ENCODE assay signal across 8 mouse cellular contexts in the genomic region with DNA sequence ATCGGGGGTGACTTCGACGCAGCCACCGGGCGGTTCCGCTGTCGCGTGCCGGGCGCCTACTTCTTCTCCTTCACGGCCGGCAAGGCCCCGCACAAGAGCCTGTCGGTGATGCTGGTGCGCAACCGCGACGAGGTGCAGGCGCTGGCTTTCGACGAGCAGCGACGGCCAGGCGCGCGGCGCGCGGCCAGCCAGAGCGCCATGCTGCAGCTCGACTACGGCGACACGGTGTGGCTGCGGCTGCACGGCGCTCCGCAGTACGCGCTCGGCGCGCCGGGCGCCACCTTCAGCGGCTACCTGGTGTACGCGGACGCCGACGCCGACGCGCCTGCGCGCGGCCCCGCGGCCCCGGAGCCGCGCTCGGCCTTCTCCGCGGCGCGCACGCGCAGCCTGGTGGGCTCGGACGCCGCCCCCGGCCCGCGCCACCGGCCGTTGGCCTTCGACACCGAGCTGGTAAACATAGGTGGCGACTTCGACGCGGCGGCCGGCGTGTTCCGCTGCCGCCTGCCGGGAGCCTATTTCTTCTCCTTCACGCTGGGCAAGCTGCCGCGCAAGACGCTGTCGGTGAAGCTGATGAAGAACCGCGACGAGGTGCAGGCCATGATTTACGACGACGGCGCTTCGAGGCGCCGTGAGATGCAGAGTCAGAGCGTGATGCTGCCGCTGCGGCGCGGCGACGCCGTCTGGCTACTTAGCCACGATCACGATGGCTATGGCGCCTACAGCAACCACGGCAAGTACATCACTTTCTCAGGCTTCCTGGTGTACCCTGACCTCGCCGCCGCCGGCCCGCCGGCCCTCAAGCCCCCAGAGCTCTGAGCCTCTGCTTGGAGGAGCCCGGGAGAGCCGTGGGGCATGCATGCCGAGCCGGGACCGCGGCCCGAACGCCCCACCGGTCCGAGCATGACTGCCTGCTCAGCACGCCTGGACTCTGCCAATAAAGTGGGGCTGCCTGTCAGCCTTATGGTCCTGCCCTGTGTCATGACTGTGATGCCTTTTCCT. TPM values are rescaled to one million over a fixed set of nuclear protein-coding genes. Genes with fewer than 3 reads are reported as not detected.
DNase-seq lines count a peak whose midpoint lies in the region; ATAC-seq and TF ChIP-seq lines count a peak whose summit lies in the region.

No protein-coding gene starts in this region.

- H3K4me1 ChIP-seq in forebrain, embryonic 15.5 days = peaks cover 34% of the 10 kb centered on the region
- peaks cover 19% of the 10 kb centered on the region for H3K4me1 ChIP-seq in hindbrain, postnatal 0 days (ENCODE audit: insufficient read depth, low read length)
- peaks cover 47% of the 10 kb centered on the region for H3K4me1 ChIP-seq in midbrain, embryonic 15.5 days

- H3K27me3 ChIP-seq in forebrain, embryonic 15.5 days = peaks cover 18% of the 10 kb centered on the region; the same call in 1 of the 2 replicates
- no peaks in the 10 kb centered on the region for H3K27me3 ChIP-seq in hindbrain, postnatal 0 days (ENCODE audit: insufficient read depth, low read length)
- peaks cover 11% of the 10 kb centered on the region for H3K27me3 ChIP-seq in midbrain, embryonic 15.5 days (replicated peaks)

- no peaks in the 10 kb centered on the region for H3K9me3 ChIP-seq in forebrain, embryonic 15.5 days
- no peaks in the 10 kb centered on the region for H3K9me3 ChIP-seq in hindbrain, postnatal 0 days (ENCODE audit: low read length)
- H3K9me3 ChIP-seq in midbrain, embryonic 15.5 days = no peaks in the 10 kb centered on the region

- peak overlapping the region; percentile 73 for H3K4me2 ChIP-seq in forebrain, embryonic 15.5 days (replicated peaks)
- peak overlapping the region; percentile 62 for H3K4me2 ChIP-seq in hindbrain, postnatal 0 days (ENCODE audit: low read depth, low read length)
- peak overlapping the region; percentile 67 for H3K4me2 ChIP-seq in midbrain, embryonic 15.5 days

- H3K36me3 ChIP-seq in forebrain, embryonic 15.5 days = peaks cover 7% of the 10 kb centered on the region; the same call in 1 of the 2 replicates
- 0 out of 2 replicates have a peak, but pooled peaks cover 1% of the 10 kb centered on the region for H3K36me3 ChIP-seq in hindbrain, postnatal 0 days (ENCODE audit: insufficient read depth, low read length)
- no peaks in the 10 kb centered on the region; the same call in 1 of the 2 replicates for H3K36me3 ChIP-seq in midbrain, embryonic 15.5 days (replicated peaks)

- peak; percentile 80 for ATAC-seq in activated CD4-positive, CD25-positive, alpha-beta regulatory T cell, adult 4 months
- ATAC-seq in forebrain, embryonic 15.5 days (replicated peaks) = peak; percentile 65
- peak; percentile 69 for ATAC-seq in hindbrain, postnatal 0 days
- ATAC-seq in midbrain, embryonic 15.5 days (replicated peaks) = peak; percentile 65

- H3K4me3 ChIP-seq in forebrain, embryonic 15.5 days = peak overlapping the region; percentile 49
- peak overlapping the region; percentile 42 for H3K4me3 ChIP-seq in hindbrain, postnatal 0 days (ENCODE audit: low read length)
- H3K4me3 ChIP-seq in midbrain, embryonic 15.5 days = peak overlapping the region; percentile 46

- peak overlapping the region; percentile 49 for H3K27ac ChIP-seq in forebrain, embryonic 15.5 days (replicated peaks)
- H3K27ac ChIP-seq in hindbrain, postnatal 0 days = peak overlapping the region; percentile 69
- peak overlapping the region; percentile 71 for H3K27ac ChIP-seq in midbrain, embryonic 15.5 days

- TF ChIP-seq CTCF in hindbrain, postnatal 0 days (IDR thresholded peaks at IDR 0.05; ENCODE audit: low read depth) = no peak

- peak; percentile 70 for DNase-seq in cerebellum, adult 8-10 months
- peak; percentile 88 for DNase-seq in hindbrain, postnatal 0 days (ENCODE audit: low spot score)
- DNase-seq in liver (peak; percentile 82), MN1 (ENCODE audit: low spot score) (no peak)
- peak; percentile 61 to 74 for DNase-seq in spleen, postnatal 4 days (ENCODE audit: low spot score in 2 of 2)

- H3K9ac ChIP-seq in forebrain, embryonic 15.5 days (replicated peaks) = peak overlapping the region; percentile 46
- peak overlapping the region; percentile 51 for H3K9ac ChIP-seq in hindbrain, postnatal 0 days (replicated peaks; ENCODE audit: low read length)
- H3K9ac ChIP-seq in midbrain, embryonic 15.5 days = peak overlapping the region; percentile 52

- WGBS in forebrain, embryonic 15.5 days = 6% methylated on average over 122 of the region's 133 CpGs
- 4% methylated on average over 131 of the region's 133 CpGs for WGBS in hindbrain, postnatal 0 days
- 4% methylated on average over 129 of the region's 133 CpGs for WGBS in midbrain, embryonic 15.5 days

RNA-seq across cellular contexts. Expression of a gene that starts 4.2 kb away (rescaled TPM):
- polyA plus RNA-seq in activated CD4-positive, CD25-positive, alpha-beta regulatory T cell, adult 4 months (2017; shearing (Covaris generic)) = 1 to 10 TPM in 1 of 2 experiments, under 1 TPM in 1; 0.89 to 1.5 TPM
- polyA plus RNA-seq in forebrain, embryonic 15.5 days (2015; fragmentation: Nextera tagmentation; extraction: Ambion mirVana) = 68.5 and 70.6 TPM in 2 replicates
- total RNA-seq in hindbrain, postnatal 0 days (2014; rRNA removed) = 552 and 661 TPM in 2 replicates
- polyA plus RNA-seq in hindbrain, postnatal 0 days (2015; fragmentation: Nextera tagmentation; extraction: Ambion mirVana) = 228 and 230 TPM in 2 replicates
- 137 and 138 TPM in 2 replicates for polyA plus RNA-seq in midbrain, embryonic 15.5 days (2015; fragmentation: Nextera tagmentation; extraction: Ambion mirVana)

RNA-seq across cellular contexts. Expression of a gene that starts 14.7 kb away (rescaled TPM):
- 10 to 100 TPM; 34.3 to 37.8 TPM for polyA plus RNA-seq in activated CD4-positive, CD25-positive, alpha-beta regulatory T cell, adult 4 months (2017; shearing (Covaris generic))
- polyA plus RNA-seq in forebrain, embryonic 15.5 days (2015; fragmentation: Nextera tagmentation; extraction: Ambion mirVana) = 58.7 and 63.8 TPM in 2 replicates
- 43.1 and 43.6 TPM in 2 replicates for total RNA-seq in hindbrain, postnatal 0 days (2014; rRNA removed)
- polyA plus RNA-seq in hindbrain, postnatal 0 days (2015; fragmentation: Nextera tagmentation; extraction: Ambion mirVana) = 46.7 and 49.5 TPM in 2 replicates
- polyA plus RNA-seq in midbrain, embryonic 15.5 days (2015; fragmentation: Nextera tagmentation; extraction: Ambion mirVana) = 70.4 and 71.1 TPM in 2 replicates

RNA-seq across cellular contexts. Expression of a gene that starts 14.8 kb away (rescaled TPM):
- polyA plus RNA-seq in activated CD4-positive, CD25-positive, alpha-beta regulatory T cell, adult 4 months (2017; shearing (Covaris generic)) = 100 to 1,000 TPM; 119 to 121 TPM
- polyA plus RNA-seq in forebrain, embryonic 15.5 days (2015; fragmentation: Nextera tagmentation; extraction: Ambion mirVana) = 213 and 219 TPM in 2 replicates
- 186 TPM in 2 replicates for total RNA-seq in hindbrain, postnatal 0 days (2014; rRNA removed)
- 271 and 274 TPM in 2 replicates for polyA plus RNA-seq in hindbrain, postnatal 0 days (2015; fragmentation: Nextera tagmentation; extraction: Ambion mirVana)
- polyA plus RNA-seq in midbrain, embryonic 15.5 days (2015; fragmentation: Nextera tagmentation; extraction: Ambion mirVana) = 202 and 212 TPM in 2 replicates

RNA-seq across cellular contexts. Expression of a gene that starts 42.9 kb away (rescaled TPM):
- 100 to 1,000 TPM; 116 to 122 TPM for polyA plus RNA-seq in activated CD4-positive, CD25-positive, alpha-beta regulatory T cell, adult 4 months (2017; shearing (Covaris generic))
- polyA plus RNA-seq in forebrain, embryonic 15.5 days (2015; fragmentation: Nextera tagmentation; extraction: Ambion mirVana) = 266 and 283 TPM in 2 replicates
- total RNA-seq in hindbrain, postnatal 0 days (2014; rRNA removed) = 111 and 126 TPM in 2 replicates
- 202 and 214 TPM in 2 replicates for polyA plus RNA-seq in hindbrain, postnatal 0 days (2015; fragmentation: Nextera tagmentation; extraction: Ambion mirVana)
- polyA plus RNA-seq in midbrain, embryonic 15.5 days (2015; fragmentation: Nextera tagmentation; extraction: Ambion mirVana) = 242 and 250 TPM in 2 replicates

RNA-seq across cellular contexts. Expression of a gene that starts 50.3 kb away (rescaled TPM):
- polyA plus RNA-seq in activated CD4-positive, CD25-positive, alpha-beta regulatory T cell, adult 4 months (2017; shearing (Covaris generic)) = 10 to 100 TPM; 44.5 to 53.3 TPM
- polyA plus RNA-seq in forebrain, embryonic 15.5 days (2015; fragmentation: Nextera tagmentation; extraction: Ambion mirVana) = 132 and 136 TPM in 2 replicates
- 67.0 and 68.6 TPM in 2 replicates for total RNA-seq in hindbrain, postnatal 0 days (2014; rRNA removed)
- 59.6 and 63.1 TPM in 2 replicates for polyA plus RNA-seq in hindbrain, postnatal 0 days (2015; fragmentation: Nextera tagmentation; extraction: Ambion mirVana)
- 123 and 129 TPM in 2 replicates for polyA plus RNA-seq in midbrain, embryonic 15.5 days (2015; fragmentation: Nextera tagmentation; extraction: Ambion mirVana)

Comparison
In these comparisons a context has a peak if more than half of its experiments do, and no peak if none do; other contexts are left out.
1. RNA of a gene that starts 4.2 kb away (polyA plus RNA-seq): 228 to 230 TPM in hindbrain, postnatal 0 days, 137 to 138 TPM in midbrain, embryonic 15.5 days and 68.5 to 70.6 TPM in forebrain, embryonic 15.5 days; 0.89 to 1.5 TPM in activated CD4-positive, CD25-positive, alpha-beta regulatory T cell, adult 4 months; every median in the first group is over 10 times any median in the second.
2. Peak in every context shown above with its lines, with median percentiles within 50 percentile points of each other: ATAC-seq, H3K27ac ChIP-seq, H3K4me2 ChIP-seq, H3K4me3 ChIP-seq and H3K9ac ChIP-seq.